Mouse (Mus musculus): ENCODE results near the gene Vamp3.

DNA sequence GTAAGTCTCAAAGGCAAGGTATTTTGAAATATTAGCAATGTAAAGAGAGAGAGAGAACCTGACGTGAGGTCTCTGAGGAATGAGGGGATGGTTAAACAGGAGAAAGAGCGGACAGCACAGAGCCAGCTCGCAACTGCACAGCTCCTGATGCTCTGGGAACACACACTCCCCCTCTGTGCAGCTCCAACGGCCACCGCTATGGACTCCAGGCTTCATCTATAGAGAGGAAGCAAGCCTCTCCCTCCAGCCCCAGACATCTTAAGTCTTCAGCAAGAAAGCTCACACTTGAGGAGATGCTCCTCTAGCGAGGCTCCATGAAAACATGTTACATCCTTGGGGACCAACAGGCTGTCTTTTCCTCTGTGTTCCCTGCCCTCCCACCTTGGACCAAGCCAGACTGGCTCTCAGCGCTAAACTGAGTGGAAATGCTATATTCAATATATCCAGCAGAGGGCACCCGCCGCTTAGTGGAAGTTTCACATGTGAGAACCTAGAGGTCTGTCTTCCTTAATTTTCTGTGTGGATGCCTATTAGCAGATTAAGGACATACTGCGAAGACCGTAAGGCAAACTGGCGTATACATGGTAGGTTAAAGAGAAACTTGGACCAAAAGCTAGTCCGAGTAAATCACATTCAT lies 15.5 kb upstream of the Vamp3 start:
- no peak for TF ChIP-seq POLR2A (IDR thresholded peaks at IDR 0.05; ENCODE audit: low read depth, low read length)
- 0 out of 2 replicates have a peak, but pooled peaks have one; percentile 1 for TF ChIP-seq CTCF (IDR thresholded peaks at IDR 0.05; ENCODE audit: borderline replicate concordance, insufficient read depth, low read length)

Data from embryonic fibroblast, embryonic 13.5 days (primary cell).